Mouse (Mus musculus): ENCODE measurements at regions not wholly inside any gene's neighbourhood (a gene's known extent, or its start where the extent isn't known, plus 50 kb on each side); places are given as distances from the start of the nearest gene placed in this dataset.

DNA sequence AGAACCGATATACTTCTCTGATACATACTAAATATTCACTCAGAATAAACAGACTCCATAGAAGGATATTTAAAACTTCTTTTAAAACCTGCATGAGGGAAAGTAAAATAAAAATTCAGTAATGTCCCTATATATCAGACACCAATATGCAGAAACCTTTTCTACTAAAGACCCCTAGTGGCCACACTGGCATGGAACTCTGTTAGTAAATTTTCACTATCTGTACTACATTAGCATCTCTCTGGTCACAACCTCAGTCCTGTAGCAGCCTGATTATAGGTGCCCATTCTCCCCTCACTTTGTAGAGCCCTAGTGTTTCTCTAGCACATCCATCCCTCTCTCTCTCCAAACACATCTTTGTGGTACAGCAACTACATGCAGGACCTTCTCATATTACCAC is 970.3 kb downstream of the Cdh11 start:
- in situ Hi-C loops (cut with MboI, MseI), result no loop called here

DNA sequence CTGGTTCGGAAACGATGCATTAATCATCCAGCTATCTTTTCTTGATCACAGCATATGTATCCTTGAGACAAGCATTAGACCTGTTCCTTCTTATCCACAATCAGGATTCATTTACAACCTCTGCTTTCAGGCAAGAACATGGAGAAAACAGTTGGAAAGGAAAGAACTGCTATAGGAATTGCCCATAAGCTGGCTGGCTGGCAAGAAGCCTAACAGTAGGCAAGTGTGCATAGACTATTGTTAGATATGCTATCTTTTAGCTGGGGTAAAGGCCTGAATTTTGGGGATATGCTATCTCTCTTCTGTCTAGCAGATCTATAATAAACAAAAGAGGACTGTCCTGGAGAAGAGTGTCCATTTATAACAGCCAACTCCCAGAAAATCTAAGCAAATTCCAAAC is 981.9 kb downstream of the Cdh11 start:
- in situ Hi-C loops (cut with MboI, MseI), result loop anchor here (10.0 kb wide), 1 partner anchor 1229 kb away; no protein-coding TSS in a partner anchor

DNA sequence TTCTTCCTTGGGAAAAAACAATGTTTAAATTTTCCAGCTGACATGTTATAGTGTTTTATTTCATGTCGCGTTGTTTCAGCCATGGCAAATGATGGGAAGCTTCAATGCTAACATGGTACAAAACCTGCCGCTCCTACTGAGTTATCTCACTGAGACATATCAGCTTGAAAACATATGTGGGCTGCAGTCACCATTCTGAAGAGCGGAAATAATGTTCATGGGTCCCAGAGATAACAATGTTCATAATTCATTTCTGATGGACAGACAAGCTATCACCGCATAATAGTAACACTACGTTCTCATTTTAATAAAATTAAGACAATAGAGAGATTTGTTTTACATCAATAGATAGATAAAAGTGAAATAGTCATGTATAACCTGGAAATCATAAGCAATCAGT is 983.3 kb downstream of the Cdh11 start:
- in situ Hi-C loops (cut with MboI, MseI), result loop anchor here (10.0 kb wide), 1 partner anchor 1227 kb away; no protein-coding TSS in a partner anchor

DNA sequence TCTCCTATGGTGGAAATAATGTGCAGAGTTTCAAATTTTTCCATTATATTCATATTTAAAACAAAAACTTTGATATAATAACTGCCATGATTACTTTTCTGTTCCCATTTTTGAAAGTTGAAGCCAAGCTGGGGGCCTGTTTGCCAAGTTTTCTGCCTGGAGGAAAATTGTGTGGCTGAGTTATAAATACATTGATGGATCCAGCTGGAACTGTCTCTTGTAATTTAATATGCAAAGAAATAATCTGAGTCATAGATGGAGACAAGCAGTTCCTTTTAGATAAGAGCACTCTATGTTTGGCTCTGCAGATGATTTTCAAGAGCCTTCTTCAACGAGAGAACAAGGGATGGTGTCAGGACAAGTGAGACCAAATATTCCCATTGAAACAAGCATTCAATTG is 994.7 kb downstream of the Cdh11 start:
- in situ Hi-C loops (cut with MboI, MseI), result loop anchor here (10.0 kb wide), 1 partner anchor 304 kb away; no protein-coding TSS in a partner anchor

DNA sequence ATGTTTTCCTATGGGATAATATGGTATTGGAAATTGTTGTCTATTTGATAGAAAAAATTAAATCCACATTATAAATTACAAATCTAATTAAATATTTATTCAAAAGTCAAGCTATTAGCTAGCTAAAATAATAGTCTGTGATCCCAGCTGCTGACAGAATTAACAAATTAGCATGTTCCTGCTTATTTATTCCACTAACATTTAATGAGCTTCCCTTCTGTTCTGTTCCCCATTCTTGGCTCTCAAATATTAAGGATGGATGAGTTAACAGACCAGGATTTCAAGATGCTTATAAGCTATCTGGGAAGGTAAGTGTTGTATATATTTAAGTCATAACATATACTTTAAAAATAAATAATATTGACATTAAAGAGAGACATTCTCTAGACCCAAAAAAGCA is 998.6 kb downstream of the Cdh11 start:
- in situ Hi-C loops (cut with MboI, MseI), result no loop called here

DNA sequence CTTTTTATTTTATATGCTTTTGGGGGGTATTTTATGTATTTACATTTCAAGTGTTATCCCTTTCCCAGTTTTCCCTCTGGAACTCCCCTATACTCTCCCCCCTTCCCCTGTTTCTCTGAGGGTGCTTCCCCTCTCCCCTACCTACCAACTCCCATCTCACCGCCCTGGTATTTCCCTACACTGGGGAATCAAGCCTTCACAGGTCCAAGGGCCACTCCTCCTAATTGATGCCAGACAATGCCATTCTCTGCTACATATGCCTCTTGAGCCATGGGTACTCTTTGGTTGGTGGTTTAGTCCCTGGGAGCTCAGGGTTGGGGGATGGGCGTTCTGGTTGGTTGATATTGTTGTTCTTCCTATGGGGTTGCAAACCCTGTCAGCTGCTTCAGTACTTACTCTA is 1002.9 kb downstream of the Cdh11 start:
- in situ Hi-C loops (cut with MboI, MseI), result no loop called here

DNA sequence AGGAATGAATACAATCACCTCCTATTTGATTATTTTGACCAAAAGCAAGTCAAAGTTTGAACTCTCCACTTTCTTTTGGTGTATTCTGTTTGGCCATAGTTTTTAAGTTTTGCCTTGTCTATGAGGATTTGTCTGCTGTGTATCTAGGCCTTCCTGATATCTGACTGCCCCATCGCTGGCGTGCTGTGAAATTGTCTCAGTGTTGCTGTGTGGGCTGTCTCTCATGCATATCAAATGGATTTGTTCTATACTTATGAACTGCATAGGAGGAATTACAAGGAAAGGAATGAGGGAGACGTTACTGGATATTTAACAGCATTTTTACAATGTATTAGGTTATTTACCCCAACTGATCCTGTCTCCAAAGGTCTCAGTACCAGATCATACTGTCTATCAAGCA is 1003.5 kb downstream of the Cdh11 start:
- in situ Hi-C loops (cut with MboI, MseI), result no loop called here

DNA sequence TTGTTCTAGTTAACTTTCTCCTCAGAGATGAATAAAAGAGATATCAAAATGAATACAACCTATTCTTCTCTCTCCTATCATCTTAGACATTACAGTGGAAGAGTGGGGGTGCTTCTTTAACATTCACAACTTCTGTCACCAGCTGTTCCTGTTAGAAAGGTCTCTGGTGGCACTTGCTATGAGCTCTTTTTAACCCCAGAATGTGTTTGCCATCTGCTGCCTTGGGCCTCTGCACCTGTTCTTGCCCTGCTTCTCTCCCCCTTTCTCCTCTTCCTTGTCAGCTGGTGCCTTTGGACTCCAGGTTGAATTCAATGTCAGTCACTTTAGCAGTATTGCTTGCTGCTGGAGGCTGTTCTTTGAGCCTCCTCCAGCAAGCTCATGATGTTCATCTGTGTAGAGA is 1005.5 kb downstream of the Cdh11 start:
- in situ Hi-C loops (cut with MboI, MseI), result loop anchor here (10.0 kb wide), 1 partner anchor 1095 kb away; no protein-coding TSS in a partner anchor

DNA sequence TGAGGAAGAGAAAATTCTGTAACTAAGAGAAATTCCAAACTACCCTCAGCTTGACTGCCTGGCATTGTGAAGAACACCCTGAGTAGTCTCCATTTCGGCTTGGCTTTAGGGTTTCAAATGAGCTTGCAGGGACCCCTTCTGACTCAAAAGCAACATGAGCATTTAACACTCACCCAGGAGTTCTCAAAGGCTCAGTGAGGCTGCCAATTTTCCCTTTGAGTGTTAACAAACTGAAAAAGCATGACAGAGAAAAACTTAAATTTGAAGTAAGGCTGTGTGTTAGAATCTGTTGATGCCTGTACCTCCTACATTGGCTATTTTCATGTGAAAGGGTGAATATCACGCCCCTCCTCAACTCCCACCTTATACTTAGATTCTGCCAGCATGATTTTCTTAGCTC is 1017.9 kb downstream of the Cdh11 start:
- in situ Hi-C loops (cut with MboI, MseI), result no loop called here
